Mouse (Mus musculus): Measurements from ENCODE around the gene Fgfr2.

Fgfr2 gene

DNA sequence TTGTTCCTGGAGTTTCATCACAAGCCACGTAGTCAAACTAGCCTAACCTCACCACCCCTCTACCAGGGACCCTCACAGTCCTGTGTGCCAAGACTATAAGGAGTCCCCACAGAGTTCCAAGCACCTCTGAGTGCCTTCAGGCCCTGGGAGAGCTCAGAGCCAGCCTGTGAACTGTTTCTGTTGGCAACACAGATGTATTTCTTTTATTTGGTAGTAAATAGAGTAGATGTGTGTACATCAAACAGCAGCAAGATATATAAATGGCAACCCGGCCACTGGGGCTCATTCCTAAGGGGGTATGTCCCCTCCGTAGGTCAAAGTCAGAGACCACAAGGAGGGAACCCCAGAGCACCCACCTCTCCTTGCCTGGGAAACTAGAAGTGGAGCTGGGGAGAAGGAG lies 1574.7 kb downstream of the Fgfr2 start, which contains the start of gene Hmx2:
TSS of gene Hmx2 (plus strand) at position 301 of the 400 bp plus-strand sequence.
- no peak for DNase-seq (ENCODE audit: low spot score)

DNA sequence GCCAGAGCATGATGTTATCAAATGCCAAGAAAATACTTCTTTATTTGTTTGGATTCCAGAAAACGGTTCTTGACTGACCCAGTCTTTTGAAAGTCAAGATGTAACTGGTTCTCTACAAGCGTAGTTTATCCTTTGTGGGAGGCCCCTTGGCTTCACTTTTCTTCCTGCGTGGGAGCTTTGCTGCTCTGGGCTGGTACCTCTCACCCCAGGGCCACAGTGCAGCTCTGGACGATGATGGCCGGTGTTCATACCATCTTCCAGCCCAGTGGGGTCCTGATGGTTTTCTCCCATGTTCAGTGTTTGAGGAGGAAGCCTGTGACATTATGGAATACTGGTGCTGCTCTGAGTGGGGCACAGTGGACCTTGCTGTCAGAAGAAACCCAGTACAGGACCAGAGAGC lies 1575.7 kb downstream of the Fgfr2 start:
- no peak for DNase-seq (ENCODE audit: low spot score)

DNA sequence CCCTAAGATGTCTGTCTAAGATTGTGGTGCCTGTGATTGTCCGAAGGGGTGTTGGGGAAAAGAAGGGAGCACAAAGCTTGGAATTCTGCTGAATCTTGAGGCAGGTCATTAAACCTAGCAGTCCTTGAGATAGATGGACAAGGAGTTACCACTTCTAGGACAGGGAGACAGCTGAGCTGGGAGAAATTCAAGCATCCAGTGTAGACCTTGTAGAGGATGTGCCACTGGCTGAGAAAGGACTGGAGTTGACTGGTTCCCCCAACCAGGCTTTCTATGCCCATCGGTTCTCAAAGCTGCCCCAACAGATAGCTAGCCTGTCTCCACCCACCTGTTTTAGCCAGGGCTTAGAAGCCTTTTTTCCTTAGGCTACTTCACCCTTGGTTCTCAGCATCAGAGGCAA lies 1576.7 kb downstream of the Fgfr2 start:
- DNase-seq (ENCODE audit: low spot score): no peak

DNA sequence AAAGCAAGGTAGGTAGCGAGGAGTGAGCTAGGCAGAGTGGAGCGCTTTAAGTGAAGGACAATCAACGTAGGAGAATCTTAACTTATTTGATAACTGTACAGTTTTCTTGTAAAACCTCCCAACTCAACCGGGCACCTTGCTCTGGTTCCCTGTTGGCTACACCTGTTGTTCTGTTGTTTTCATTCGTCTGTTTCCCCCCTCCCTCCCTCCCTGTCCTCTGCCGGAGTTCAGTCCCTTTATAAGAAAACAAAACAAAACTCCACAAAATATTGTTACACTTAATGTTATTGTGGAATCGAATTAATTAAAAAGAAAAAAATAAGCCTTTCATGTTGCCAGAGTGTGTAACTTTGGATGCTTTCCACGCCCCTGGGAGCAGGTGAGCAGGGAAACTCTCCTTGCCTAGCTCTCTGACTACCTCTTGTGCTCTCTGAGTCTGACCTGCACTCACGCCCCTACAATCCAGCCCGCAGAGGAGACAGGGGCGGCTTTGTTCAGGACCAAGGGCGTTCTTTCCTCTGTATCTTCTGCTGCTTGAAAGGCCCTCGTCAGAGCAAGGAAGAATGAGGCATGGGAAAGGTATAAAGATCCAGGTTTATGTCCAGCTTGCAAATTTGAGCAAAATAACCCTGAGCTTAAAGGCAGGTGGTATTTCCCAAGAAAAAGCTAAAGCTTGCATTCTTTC lies 1577.3 kb downstream of the Fgfr2 start:
- DNase-seq (ENCODE audit: low spot score): no peak

DNA sequence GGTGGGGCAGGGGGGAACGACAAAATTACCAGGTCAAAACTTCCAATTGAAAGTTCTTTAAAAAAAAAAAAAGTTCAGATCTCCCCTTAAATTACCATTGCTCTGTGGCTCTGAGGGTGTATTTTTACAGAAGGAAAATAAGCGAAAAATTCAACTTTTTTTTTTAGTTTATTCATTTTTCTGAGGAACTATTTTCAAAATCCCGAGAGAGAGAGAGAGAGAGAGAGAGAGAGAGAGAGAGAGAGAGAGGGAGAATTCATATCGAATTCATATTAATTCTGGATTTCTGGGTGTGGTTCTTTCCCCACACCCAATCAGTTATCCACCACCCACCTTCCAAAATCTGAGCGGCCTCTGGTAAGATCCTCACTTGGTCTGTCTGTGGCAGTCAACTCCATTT lies 1578.3 kb downstream of the Fgfr2 start:
- no peak for DNase-seq (ENCODE audit: low spot score)

DNA sequence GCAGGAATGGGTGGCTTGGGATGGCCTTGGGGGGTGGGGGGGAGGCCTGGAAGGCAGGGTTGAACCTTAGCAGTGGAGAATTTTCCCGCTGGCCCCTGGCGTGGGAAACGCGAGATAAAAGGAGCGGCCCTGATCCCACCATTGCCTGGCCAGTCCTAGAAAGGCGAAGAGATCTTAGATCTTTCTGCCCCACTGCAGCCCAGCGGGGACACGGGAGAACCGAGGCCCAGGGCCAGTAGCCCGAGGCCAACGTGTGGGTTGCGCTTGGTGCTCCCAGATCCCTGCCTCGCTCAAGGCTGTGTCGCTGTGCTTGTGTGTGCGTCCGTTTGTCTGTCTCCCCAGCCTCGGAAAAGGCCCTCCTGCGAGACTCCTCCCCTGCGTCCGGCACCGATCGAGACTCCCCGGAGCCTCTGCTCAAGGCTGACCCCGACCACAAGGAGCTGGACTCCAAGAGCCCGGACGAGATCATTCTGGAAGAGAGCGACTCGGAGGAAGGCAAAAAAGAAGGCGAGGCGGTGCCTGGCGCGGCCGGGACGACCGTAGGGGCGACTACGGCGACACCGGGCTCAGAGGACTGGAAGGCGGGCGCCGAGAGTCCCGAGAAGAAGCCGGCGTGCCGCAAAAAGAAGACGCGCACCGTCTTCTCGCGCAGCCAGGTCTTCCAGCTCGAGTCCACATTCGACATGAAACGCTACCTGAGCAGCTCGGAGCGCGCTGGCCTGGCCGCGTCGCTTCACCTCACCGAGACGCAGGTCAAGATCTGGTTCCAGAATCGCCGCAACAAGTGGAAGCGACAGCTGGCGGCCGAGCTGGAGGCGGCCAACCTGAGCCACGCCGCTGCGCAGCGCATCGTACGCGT lies 1579.3 kb downstream of the Fgfr2 start:
- no peak for DNase-seq (ENCODE audit: low spot score)

DNA sequence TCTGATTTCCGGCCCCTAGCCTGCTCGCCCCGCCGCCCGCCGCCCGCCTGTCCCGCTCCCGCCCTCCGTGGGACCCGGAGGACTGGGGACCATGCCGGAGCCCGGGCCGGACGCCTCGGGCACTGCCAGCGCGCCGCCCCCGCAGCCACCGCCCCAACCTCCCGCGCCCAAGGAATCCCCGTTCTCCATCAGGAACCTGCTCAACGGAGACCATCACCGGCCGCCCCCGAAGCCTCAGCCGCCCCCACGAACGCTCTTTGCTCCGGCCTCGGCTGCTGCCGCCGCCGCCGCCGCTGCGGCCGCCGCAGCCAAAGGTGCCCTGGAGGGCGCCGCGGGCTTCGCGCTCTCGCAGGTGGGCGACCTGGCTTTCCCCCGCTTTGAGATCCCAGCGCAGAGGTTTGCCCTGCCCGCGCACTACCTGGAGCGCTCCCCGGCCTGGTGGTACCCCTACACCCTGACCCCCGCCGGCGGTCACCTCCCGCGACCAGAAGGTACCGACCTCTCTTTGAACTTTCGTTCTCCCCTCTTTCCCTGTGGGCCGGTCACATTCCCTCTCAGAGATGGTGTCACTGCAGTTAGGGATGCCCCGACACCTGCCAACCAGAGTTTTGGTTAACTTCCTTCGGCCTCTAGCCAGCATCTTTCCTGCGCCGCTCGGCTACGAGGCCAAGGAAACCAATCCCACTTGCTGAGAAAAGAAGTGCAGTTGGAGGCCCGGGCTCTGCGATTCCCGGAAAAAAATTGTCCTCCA lies 1580.1 kb downstream of the Fgfr2 start:
- DNase-seq (ENCODE audit: low spot score): no peak

DNA sequence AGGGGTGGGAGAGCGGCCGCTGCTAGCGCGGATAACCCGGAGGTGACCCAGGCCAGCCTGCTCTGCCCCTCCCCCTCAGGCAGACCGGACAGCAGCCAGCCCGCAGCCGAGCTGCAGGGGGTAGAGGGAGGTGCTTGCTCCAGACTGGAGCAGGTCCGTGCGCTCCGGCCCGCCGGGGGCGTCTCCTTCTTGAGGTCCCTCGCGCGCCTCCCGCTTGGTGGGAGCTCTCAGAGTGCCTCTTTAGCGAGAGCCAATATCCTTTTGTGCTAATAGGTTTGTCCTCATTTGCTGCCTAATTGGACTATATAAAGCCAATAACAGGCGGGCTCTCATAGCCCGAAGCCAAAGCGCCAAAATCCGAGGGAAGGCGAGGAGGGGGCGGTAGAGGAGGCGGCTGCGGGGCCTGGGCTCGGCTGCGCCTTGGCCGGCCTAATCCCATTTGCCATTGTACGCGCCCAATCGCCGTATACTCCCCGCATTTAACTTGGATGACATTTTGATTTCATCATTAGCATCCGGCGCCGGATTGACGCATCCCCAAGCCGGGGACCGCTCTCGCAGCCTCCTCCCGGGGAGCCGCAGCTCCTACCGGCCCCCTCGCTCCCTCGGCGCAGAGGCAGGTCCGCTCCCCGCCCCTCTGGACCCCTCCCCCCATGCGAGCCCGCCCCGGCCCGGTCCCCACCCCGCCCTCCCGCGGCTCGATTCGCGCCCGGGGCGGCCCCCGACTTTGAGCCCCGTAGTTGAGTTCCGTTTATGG lies 1580.9 kb downstream of the Fgfr2 start, which contains the start of gene Hmx3:
TSS of gene Hmx3 (plus strand) at position 753 of the 757 bp plus-strand sequence.
- DNase-seq (ENCODE audit: low spot score): no peak

DNA sequence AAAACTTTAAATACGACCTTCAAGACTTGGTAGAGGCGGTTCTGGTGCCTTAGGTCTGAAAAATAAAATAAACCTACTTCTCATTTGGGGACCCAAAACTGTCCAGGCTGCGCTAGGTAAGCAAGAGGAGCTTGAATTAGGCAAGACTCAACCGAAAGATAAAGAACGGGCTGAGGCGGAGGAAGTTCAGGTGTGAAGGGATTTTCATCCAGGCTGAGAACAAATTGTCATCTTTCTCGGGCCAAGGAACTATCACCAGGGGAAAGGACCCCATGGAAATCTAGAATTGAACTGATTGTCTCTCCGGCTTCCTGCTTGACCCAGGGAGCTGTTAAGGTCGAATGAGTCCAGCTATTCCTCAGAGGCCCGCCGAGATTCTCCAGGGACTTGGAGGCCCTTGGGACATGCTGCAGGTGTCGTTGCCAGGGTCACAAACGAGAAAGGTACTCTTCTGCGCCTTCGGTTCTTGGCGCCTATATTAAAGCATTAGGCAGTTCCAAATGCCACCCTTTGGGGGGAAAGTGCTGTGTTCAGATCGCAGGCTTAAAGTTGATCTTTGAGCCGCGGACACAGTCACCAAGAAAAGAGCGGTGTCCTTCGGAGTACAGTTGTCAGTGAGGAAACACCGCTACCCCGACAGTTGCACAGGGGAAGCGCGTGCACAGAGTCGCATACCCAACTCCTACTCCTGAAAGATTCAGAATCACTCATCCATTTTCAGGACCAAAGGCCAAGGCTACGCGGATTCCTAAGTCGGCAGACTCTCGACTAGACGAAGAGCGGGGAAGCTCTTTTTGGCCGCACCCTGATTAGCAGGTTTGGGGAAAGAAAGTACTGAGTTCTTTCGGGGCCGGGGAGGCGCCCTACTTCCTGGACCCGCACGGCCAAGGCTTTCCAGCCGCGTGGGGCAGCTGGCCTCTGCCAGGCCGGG lies 1581.7 kb downstream of the Fgfr2 start:
- no peak for DNase-seq (ENCODE audit: low spot score)

DNA sequence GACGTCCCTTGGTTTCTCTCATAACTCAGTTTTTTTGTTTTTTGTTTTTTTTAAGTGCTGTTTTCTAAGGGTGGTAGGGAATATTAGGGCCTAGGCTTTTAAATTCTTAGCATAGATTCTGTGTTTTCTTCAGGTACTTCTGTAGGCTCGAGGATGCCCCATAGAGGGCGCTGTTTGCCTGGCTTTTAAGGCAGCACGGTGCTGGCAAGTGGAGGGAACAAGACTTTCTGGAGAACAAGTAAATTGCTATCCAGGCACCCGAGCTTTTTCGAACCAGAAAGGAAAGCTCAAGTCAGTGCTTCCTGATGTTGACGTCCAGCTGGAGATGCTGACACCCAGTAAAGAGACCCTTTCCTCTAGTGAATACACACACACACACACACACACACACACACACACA lies 1583.2 kb downstream of the Fgfr2 start:
- DNase-seq (ENCODE audit: low spot score): peak; percentile 56

DNA sequence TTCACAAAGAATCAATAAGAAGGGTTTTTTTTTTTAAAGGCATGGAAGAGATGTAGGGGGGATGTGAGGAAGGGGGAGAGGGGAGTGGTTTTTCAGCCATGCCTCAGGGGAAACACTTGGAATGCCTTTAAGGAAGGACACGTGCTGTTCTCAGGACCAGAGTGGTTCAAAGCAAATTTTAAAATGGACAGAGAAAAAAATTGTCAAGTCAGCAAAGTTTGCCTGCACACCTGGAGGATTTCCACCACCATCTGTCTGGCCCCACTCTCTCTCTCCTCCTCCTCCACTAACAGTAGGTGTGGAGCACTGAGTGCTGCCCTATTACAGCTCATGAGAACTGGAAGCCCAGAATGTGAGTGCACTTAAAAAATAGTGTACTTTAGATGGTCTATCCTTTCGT lies 1619.4 kb downstream of the Fgfr2 start:
- no peak for DNase-seq (ENCODE audit: low spot score)

DNA sequence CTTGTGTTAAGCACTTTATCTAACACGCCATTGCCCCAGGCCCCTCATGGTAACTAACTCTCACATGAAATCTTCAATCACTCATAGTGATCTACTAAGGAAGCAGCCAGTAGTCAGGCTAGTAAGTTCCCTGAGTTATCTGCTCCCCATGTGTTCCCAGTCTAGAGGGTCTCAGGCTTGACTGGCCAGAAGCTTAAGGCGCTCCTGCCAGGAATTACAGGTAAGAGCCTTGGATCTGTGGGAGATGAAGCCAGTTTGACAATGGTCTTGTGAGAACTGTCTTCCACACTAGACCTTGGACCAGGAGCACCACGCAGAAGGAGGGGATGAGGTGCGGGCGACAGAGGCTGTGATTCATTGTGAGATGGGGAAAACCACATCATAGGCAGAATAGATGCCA lies 1644.7 kb downstream of the Fgfr2 start:
- no peak for DNase-seq (ENCODE audit: low spot score)

DNA sequence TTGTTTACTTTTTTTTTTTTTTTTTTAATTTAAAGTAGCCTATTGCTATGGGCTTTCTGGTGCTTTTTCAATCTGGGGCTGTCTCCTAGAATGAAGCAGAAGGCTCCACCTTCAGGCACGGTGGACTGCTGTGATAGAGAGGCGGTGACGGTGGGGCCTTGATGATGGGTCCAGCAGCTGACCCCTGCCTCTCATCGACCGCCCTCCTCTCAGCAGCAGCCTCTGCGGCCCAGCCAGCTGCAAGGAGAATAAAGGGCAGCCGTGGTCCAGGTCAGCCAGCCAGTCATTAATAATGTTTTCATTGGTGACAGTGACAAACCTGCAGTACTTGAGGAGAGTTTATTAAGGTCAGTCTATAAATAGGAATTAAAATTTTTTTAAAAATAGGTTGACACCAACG lies 1646.0 kb downstream of the Fgfr2 start:
- DNase-seq (ENCODE audit: low spot score): no peak

DNA sequence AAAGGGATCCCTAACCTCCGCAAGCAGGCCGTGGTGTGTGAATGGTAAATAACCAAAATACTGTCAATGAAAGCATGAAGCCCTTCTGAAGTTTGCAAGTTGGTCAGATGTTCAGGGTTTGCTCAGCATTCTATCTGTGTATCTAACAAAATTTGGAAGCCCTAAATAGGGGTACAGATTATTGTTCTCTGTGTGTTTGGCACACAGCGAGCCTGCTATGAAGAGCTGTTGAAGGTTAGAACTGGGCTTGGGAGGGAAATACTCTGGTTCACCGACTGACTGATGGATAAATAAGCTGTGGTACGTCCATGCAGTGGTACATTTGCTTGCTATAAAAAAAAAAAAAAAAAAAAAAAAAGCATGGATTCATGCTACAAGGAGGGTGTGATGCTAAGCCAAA lies 1651.6 kb downstream of the Fgfr2 start:
- no peak for DNase-seq (ENCODE audit: low spot score)

DNA sequence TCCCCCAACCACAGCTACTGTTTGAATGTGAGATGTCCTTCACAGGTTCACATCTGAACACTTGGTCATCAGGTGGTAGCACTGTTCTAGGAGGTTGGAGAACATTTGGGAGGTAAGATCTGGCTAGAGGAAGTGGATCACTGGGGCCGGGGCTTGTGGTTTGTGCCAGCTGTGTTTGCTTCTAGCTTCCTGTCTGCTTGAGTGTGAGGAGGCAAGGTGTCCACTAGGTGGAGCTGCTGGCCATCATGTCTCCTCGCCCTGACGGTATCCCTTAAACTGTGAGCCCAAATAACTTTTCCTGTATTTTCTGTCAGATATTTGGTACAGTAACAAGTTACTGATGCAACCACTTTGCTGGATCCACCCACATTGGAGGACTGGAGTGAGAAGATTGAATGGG lies 1653.6 kb downstream of the Fgfr2 start:
- no peak for DNase-seq (ENCODE audit: low spot score)

DNA sequence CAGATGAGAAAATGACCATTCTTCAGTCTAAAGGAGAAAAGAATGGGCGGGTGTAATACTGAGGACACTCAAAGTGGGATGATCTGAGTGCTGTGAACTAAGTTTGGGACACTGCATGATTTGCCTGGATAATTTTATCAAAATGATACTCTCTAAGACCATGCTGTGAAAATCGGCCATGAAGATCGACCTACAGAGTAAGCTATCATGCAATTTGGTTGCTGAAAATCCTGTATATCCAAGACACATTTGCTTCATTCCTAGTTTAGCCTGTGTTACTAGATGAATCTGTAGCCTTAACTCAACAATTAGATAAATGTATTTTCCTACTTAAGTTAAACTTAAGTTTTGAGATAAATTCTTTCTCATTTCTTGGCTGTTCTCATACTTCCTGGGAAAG lies 1655.8 kb downstream of the Fgfr2 start:
- no peak for DNase-seq (ENCODE audit: low spot score)

DNA sequence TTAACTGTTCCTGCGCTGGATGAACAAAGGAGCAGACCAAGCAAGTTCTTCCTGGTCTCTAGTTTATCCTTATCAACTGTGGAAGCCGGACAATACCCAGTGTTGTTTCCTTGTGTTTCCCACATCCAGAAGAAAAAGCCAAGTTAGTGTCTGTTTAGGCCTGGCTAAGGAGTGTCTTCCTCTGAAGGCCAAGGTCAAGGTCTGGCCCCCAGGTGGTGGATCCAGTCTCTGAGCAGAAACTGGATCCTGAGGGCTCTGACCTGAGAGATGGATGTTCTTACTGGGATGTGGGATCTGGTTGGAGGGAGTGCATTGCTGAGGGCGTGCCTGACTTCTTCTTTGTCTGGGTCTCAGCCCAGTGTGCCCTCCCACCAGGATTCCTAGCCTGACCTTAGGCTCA lies 1657.4 kb downstream of the Fgfr2 start:
- no peak for DNase-seq (ENCODE audit: low spot score)

DNA sequence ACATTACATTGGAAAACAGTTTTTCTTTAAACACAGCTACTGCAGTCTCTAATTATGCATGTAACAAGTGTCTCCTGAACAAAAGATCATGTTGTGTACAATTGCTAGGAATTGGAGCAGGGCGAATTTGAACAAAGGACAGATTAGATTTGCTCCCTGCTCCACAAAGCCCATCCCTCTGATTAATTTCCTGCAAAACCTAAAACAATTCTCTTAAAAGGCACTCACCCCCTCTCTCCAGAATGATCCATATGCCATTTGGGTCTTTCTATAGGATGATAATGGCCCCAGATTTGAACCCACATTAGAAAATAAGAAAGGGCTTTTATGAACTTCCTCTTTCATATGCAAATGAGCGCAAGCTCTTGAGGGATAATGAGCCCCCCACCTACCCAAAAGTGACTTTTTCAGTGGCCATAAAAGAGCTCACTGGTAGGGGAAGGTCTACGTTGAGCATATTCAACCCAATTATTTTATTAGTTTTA lies 1658.0 kb downstream of the Fgfr2 start:
- DNase-seq (ENCODE audit: low spot score): no peak

DNA sequence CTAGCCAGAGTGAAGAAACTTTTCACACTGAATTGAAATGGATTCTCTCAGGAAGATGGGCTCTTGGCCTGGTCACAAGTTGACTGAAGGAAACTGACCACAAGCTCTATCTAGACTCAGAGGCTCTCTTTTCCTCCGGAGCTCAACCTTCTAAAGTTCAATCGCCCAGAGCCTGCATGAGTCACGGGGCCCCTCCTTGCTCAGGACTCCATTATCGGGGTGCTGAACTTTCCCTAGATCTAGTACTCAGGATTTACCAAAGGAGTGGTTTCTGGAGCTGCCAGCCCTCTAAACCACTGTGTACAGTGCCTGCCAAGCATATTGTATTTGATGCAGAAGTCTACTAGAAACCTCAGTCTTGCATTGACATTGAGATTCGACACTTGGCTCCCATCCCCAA lies 1666.4 kb downstream of the Fgfr2 start:
- DNase-seq (ENCODE audit: low spot score): no peak

DNA sequence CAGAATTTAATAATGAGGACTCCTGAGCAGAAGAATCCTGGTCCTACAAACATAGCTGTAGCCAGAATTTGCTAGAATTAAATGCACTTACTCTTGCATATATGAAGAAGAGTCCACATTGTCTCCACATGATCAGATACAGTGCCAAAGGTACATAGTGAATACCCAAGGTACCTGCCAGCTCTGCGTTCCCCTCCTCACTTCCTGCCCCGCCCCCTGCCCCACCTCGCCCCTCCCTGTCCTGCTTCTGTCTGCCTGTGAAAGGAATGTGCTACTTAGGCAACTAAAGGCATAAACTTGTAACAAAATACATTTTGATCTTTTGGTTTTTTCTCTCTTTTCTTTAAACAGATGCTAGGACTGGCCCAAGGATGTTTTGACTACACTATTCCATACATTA lies 1686.1 kb downstream of the Fgfr2 start:
- DNase-seq (ENCODE audit: low spot score): no peak

DNA sequence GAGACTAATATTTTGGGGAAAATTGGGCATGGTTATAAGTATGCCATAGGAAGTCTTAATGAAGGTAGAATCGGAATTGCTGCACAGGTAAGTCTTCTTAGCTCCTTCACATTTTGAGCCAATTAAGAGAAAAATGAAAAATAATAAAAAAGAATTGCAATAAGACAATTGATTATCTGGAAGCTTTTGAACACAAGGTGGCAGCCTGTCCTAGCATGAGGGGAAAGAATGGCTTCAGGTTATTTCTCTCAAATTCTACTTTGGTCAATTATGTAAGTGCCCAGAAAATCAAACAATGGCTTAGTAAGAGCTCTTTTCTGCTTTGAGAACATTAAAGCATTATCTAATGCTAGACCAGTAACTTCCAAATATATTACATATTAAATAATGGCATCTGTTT lies 1688.9 kb downstream of the Fgfr2 start:
- peak; percentile 11 for DNase-seq (ENCODE audit: low spot score)

Measured in adipocyte (in vitro differentiated cells).